Mouse (Mus musculus): ENCODE data around the gene Iqcf6. TPM values are rescaled to one million over a fixed set of nuclear protein-coding genes. Genes with fewer than 3 reads are reported as not detected.
A peak's percentile ranks its signal among the peaks of the same experiment; 100 is the strongest.

Gene Iqcf6
- total and polyA plus RNA-seq, 2 experiments = not detected

- H3K79me2 ChIP-seq (ENCODE audit: control insufficient read depth, insufficient read depth, low read length) = no peaks in the 10 kb centered on the region
- WGBS = 67% methylated on average over 6 of the region's 6 CpGs
- H3K27ac ChIP-seq (replicated peaks; ENCODE audit: insufficient read depth, low read depth, low read length) = no peak overlapping the region
- H3K9ac ChIP-seq (ENCODE audit: low read depth, low read length) = no peak overlapping the region
- no peak for DNase-seq (ENCODE audit: extremely low read depth, low read depth, low spot score)
- peak; percentile 28; the same call in 1 of the 2 replicates for TF ChIP-seq CTCF (IDR thresholded peaks at IDR 0.05; ENCODE audit: low read depth, low read length)
- no peak for TF ChIP-seq POLR2A (IDR thresholded peaks at IDR 0.05; ENCODE audit: extremely low read depth, insufficient read depth, low read length)
- H3K4me1 ChIP-seq (ENCODE audit: control insufficient read depth, insufficient read depth, low read length) = no peaks in the 10 kb centered on the region
- 0 out of 2 replicates have a peak, but pooled peaks cover 2% of the 10 kb centered on the region for H3K27me3 ChIP-seq (ENCODE audit: control insufficient read depth, insufficient read depth, low read length)
- no peaks in the 10 kb centered on the region for H3K36me3 ChIP-seq (ENCODE audit: control insufficient read depth, insufficient read depth, low read length)
- no peak overlapping the region for H3K4me3 ChIP-seq (ENCODE audit: insufficient read depth, low read depth, low read length)
Measured at GRCm38 (mm10) chr9:106643787-106644186, 17.4 kb downstream of the Iqcf6 start.

GRCm38 (mm10) chr9:106645684-106646271 is 19.4 kb downstream of the Iqcf6 start:
- no peak for TF ChIP-seq POLR2A (IDR thresholded peaks at IDR 0.05; ENCODE audit: extremely low read depth, insufficient read depth, low read length)
- no peak for TF ChIP-seq CTCF (IDR thresholded peaks at IDR 0.05; ENCODE audit: low read depth, low read length)
- Histone ChIP-seq H3K36me3 (ENCODE audit: control insufficient read depth, insufficient read depth, low read length) (no peaks in the 10 kb centered on the region), H3K79me2 (ENCODE audit: control insufficient read depth, insufficient read depth, low read length) (no peaks in the 10 kb centered on the region), H3K27me3 (ENCODE audit: control insufficient read depth, insufficient read depth, low read length) (0 out of 2 replicates have a peak, but pooled peaks cover 2% of the 10 kb centered on the region), H3K4me1 (ENCODE audit: control insufficient read depth, insufficient read depth, low read length) (no peaks in the 10 kb centered on the region), H3K9ac (ENCODE audit: low read depth, low read length) (no peak overlapping the region), H3K4me3 (ENCODE audit: insufficient read depth, low read depth, low read length) (no peak overlapping the region), H3K27ac (replicated peaks; ENCODE audit: insufficient read depth, low read depth, low read length) (no peak overlapping the region)
- 79% methylated on average over 9 of the region's 9 CpGs for WGBS
- no peak for DNase-seq (ENCODE audit: extremely low read depth, low read depth, low spot score)

GRCm38 (mm10) chr9:106647226-106647625 is 20.8 kb downstream of the Iqcf6 start:
- Histone ChIP-seq H3K4me1 (ENCODE audit: control insufficient read depth, insufficient read depth, low read length) (no peaks in the 10 kb centered on the region), H3K79me2 (ENCODE audit: control insufficient read depth, insufficient read depth, low read length) (no peaks in the 10 kb centered on the region), H3K4me3 (ENCODE audit: insufficient read depth, low read depth, low read length) (no peak overlapping the region), H3K36me3 (ENCODE audit: control insufficient read depth, insufficient read depth, low read length) (no peaks in the 10 kb centered on the region), H3K27ac (replicated peaks; ENCODE audit: insufficient read depth, low read depth, low read length) (no peak overlapping the region), H3K27me3 (ENCODE audit: control insufficient read depth, insufficient read depth, low read length) (0 out of 2 replicates have a peak, but pooled peaks cover 2% of the 10 kb centered on the region), H3K9ac (ENCODE audit: low read depth, low read length) (no peak overlapping the region)
- 62% methylated on average over 27 of the region's 27 CpGs for WGBS
- DNase-seq (ENCODE audit: extremely low read depth, low read depth, low spot score) = no peak
- TF ChIP-seq CTCF (IDR thresholded peaks at IDR 0.05; ENCODE audit: low read depth, low read length) = no peak
- no peak for TF ChIP-seq POLR2A (IDR thresholded peaks at IDR 0.05; ENCODE audit: extremely low read depth, insufficient read depth, low read length)

- no peak for DNase-seq (ENCODE audit: extremely low read depth, low read depth, low spot score)
- no peaks in the 10 kb centered on the region for H3K36me3 ChIP-seq (ENCODE audit: control insufficient read depth, insufficient read depth, low read length)
- H3K9ac ChIP-seq (ENCODE audit: low read depth, low read length) = no peak overlapping the region
- 63% methylated on average over 1 of the region's 1 CpGs for WGBS
- no peak for TF ChIP-seq POLR2A (IDR thresholded peaks at IDR 0.05; ENCODE audit: extremely low read depth, insufficient read depth, low read length)
- no peaks in the 10 kb centered on the region for H3K4me1 ChIP-seq (ENCODE audit: control insufficient read depth, insufficient read depth, low read length)
- H3K79me2 ChIP-seq (ENCODE audit: control insufficient read depth, insufficient read depth, low read length) = no peaks in the 10 kb centered on the region
- H3K4me3 ChIP-seq (ENCODE audit: insufficient read depth, low read depth, low read length) = no peak overlapping the region
- H3K27me3 ChIP-seq (ENCODE audit: control insufficient read depth, insufficient read depth, low read length) = peaks cover 7% of the 10 kb centered on the region; the same call in 1 of the 2 replicates
- H3K27ac ChIP-seq (replicated peaks; ENCODE audit: insufficient read depth, low read depth, low read length) = no peak overlapping the region
Measured at GRCm38 (mm10) chr9:106652720-106653119, 26.3 kb downstream of the Iqcf6 start.

- no peak within 1 kb of the TSS for H3K9ac ChIP-seq (ENCODE audit: low read depth, low read length)
- no peak for DNase-seq (ENCODE audit: extremely low read depth, low read depth, low spot score)
- peaks cover 7% of the 10 kb centered on the region; the same call in 1 of the 2 replicates for H3K27me3 ChIP-seq (ENCODE audit: control insufficient read depth, insufficient read depth, low read length)
- H3K79me2 ChIP-seq (ENCODE audit: control insufficient read depth, insufficient read depth, low read length) = no peaks in the 10 kb centered on the region
- no peaks in the 10 kb centered on the region for H3K4me1 ChIP-seq (ENCODE audit: control insufficient read depth, insufficient read depth, low read length)
- H3K36me3 ChIP-seq (ENCODE audit: control insufficient read depth, insufficient read depth, low read length) = peaks cover 5% of the 10 kb centered on the region
- 0 out of 2 replicates have a peak, but pooled peaks have one; percentile 1 for TF ChIP-seq CTCF (IDR thresholded peaks at IDR 0.05; ENCODE audit: low read depth, low read length)
- no peak for TF ChIP-seq POLR2A (IDR thresholded peaks at IDR 0.05; ENCODE audit: extremely low read depth, insufficient read depth, low read length)
- H3K4me3 ChIP-seq (ENCODE audit: insufficient read depth, low read depth, low read length) = no peak within 1 kb of the TSS
- WGBS = 3% methylated on average over 44 of the region's 44 CpGs
- no peak within 1 kb of the TSS for H3K27ac ChIP-seq (replicated peaks; ENCODE audit: insufficient read depth, low read depth, low read length)
Measured at GRCm38 (mm10) chr9:106655884-106656720, 29.7 kb downstream of the Iqcf6 start, which contains the start of gene Grm2. Grm2 (minus strand) TSS chr9:106656082.

Data from liver, adult 2 months (tissue).